Mouse (Mus musculus) Patski (cell line): ENCODE results near the gene Igfbp5. TPM values are rescaled to one million over a fixed set of nuclear protein-coding genes. Genes with fewer than 3 reads are reported as not detected.

Experiments used
- ATAC-seq: fragments of 100-300 bp; one replicate; pipeline ENCODE4 v1.8.0; 2021
- CTCF ChIA-PET: fragments of 350-600 bp; sonication (Branson Sonifier 250); formaldehyde crosslinking; loops from one replicate; lab custom pipeline; 2022; ENCODE audit warnings: inconsistent platforms; lab: Charles Lee
- POLR2A ChIA-PET: fragments of 350-600 bp; sonication (Branson Sonifier 250); formaldehyde crosslinking; loops from one replicate; lab custom pipeline; 2022; ENCODE audit warnings: antibody characterized with exemption, inconsistent platforms; lab: Charles Lee
- DNase-seq: peaks from one replicate; pipeline ENCODE4 v3.0.0-alpha.2; 2011; ENCODE audit warnings: low read depth, low spot score
- H3K27me3 ChIP-seq: fragments of 371-371 bp; one replicate; pipeline ENCODE4 v1.5.1; 2021
- CTCF ChIP-seq: fragments of 100-300 bp; IDR thresholded peaks from one replicate; pipeline ENCODE4 v1.5.1; 2021
- in situ Hi-C: fragments of 300-500 bp; cut with MboI; formaldehyde crosslinking; loops from 3 replicates; pipeline ENCODE4 v1.11.1; 2018; ENCODE audit warnings: low pct_unique_long_range_greater_than_20kb, mixed read lengths
- polyA plus RNA-seq: library from polyadenylated mRNA; unstranded; gene quantifications from one replicate; pipeline ENCODE4 v1.2.3, GENCODE M21; 2021

Gene Igfbp5
- polyA plus RNA-seq, 1 experiment from 2014 or later: 40.8 TPM

- ChIA-PET CTCF (interaction anchor here (1.0 kb wide), 1 partner anchor 9 kb away, joined by 3 read pairs; no protein-coding TSS in a partner anchor), POLR2A (no interaction called here)
- H3K27me3 ChIP-seq: peaks cover 10% of the 10 kb centered on the region
- TF ChIP-seq CTCF: no peak
- DNase-seq (no peak), ATAC-seq (no peak)
- in situ Hi-C loops: loop anchor here (10.0 kb wide), 1 partner anchor 495 kb away; no protein-coding TSS in a partner anchor
Measured at GRCm38 (mm10) chr1:72869681-72870614, 4.7 kb downstream of the Igfbp5 start.

DNA sequence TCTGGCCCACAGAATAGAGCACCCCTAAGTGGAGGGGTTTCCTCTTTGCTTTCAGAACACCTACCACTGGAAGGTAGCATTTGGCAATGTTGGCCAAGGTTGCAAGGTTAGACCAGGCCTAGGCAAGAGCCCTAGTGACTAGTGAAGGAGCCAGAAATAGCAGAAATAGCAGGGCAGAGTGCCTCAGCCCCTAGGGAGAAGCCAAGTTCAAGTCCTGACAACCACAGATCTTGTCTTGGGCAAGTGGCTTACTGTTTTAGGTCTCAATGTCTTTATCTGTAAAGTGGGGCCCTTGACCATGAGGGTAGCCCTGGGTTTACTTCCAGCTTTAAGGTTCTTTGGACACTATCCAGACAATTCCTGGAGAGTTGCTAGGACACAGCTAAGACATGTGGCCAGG, 5.4 kb downstream of the Igfbp5 start:
- CTCF ChIA-PET: interaction anchor here (1.0 kb wide), 1 partner anchor 10 kb away, joined by 3 read pairs; no protein-coding TSS in a partner anchor
- peaks cover 10% of the 10 kb centered on the region for H3K27me3 ChIP-seq
- ATAC-seq: no peak
- no peak for DNase-seq
- POLR2A ChIA-PET: no interaction called here
- no peak for TF ChIP-seq CTCF
- in situ Hi-C loops: no loop called here

GRCm38 (mm10) chr1:72868429-72869215, 6.1 kb downstream of the Igfbp5 start:
- no peak for TF ChIP-seq CTCF
- peaks cover 3% of the 10 kb centered on the region for H3K27me3 ChIP-seq
- in situ Hi-C loops: no loop called here
- ChIA-PET CTCF (interaction anchor here (1.0 to 1.1 kb wide), 2 partner anchors 957 to 963 kb away, joined by 3 read pairs; no protein-coding TSS in a partner anchor), POLR2A (interaction anchor here (0.6 kb wide), 1 partner anchor 744 kb away, joined by 3 read pairs; no protein-coding TSS in a partner anchor)
- no peak for ATAC-seq
- no peak for DNase-seq

DNA sequence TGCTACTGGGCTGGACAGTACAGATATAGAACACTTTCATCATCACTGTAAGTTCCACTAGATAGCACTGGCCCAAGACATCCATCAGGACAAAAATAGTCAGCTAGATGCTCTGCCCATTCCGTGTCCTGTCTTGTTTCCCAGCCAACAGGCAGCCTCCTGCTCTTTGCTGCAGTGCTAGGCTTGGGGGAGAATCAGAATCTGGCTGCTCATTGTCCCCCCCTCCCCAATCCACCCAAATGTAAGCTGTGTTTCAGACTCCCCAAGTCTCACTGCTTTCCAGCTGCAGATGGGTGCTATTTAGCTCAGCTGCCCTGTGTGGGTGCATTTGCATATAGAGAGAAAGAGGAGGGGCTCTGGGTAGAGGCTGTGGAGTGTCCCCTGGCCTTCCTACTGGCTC, 7.3 kb downstream of the Igfbp5 start:
- in situ Hi-C loops: no loop called here
- no peak for TF ChIP-seq CTCF
- no peaks in the 10 kb centered on the region for H3K27me3 ChIP-seq
- POLR2A ChIA-PET: no interaction called here
- ATAC-seq (no peak), DNase-seq (no peak)
- CTCF ChIA-PET: interaction anchor here (1.4 to 1.5 kb wide), 2 partner anchors 11 to 959 kb away, joined by 6 read pairs; no protein-coding TSS in a partner anchor

DNA sequence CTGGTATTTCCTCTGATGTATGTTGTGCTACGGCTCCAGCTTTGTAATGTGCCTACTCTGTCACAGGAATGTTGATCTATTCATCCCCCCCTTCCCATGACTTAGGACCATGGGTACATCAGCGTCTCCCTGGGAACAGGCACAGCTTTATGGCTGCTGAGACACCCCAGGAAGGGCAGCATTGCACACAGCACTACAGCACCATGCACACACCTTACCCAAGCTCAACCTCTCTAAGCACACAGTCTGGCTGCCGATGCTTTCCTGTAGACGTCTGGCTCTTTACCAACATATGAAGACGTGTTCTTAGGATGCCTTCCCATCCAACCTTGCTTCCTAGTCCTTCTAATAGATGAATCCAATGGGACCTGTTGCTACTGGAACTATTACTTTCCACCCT, 8.3 kb downstream of the Igfbp5 start:
- no peak for ATAC-seq
- TF ChIP-seq CTCF: no peak
- in situ Hi-C loops: no loop called here
- ChIA-PET POLR2A (no interaction called here), CTCF (interaction anchor here (0.8 to 2.0 kb wide), 6 partner anchors 11 to 960 kb away, joined by 3 to 8 read pairs (median 3); no protein-coding TSS in a partner anchor)
- DNase-seq: no peak
- H3K27me3 ChIP-seq: no peaks in the 10 kb centered on the region

GRCm38 (mm10) chr1:72865900-72866299, 8.8 kb downstream of the Igfbp5 start:
- TF ChIP-seq CTCF: no peak
- ChIA-PET POLR2A (no interaction called here), CTCF (interaction anchor here (0.8 to 2.0 kb wide), 6 partner anchors 11 to 960 kb away, joined by 3 to 8 read pairs (median 3); no protein-coding TSS in a partner anchor)
- in situ Hi-C loops: no loop called here
- no peaks in the 10 kb centered on the region for H3K27me3 ChIP-seq
- ATAC-seq: no peak
- DNase-seq: no peak

DNA sequence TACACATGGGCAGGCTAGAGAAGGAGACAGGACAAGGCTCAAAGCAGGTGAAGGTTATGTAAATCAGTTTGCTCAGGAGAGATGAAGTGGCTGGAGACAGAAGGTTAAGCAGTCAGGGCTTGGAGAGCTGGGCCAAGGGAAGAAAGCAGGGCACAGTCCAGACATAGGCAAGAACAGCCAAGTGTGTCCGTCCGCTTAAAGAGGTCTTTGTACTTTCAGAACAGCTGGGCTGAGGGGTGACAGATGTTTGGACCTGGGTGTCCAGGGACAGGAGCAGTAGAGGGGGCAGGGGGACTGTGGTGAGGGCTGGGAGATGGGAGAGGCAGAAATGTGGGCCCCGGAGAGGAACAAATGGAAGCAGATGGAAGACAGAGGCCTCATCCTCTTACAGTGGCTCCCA, 10.4 kb downstream of the Igfbp5 start:
- no peaks in the 10 kb centered on the region for H3K27me3 ChIP-seq
- DNase-seq (no peak), ATAC-seq (no peak)
- in situ Hi-C loops: loop anchor here (5.0 kb wide), 1 partner anchor 763 kb away; no protein-coding TSS in a partner anchor
- CTCF ChIA-PET: interaction anchor here (1.0 to 2.2 kb wide), 4 partner anchors 13 to 963 kb away, joined by 3 to 8 read pairs (median 6); no protein-coding TSS in a partner anchor
- TF ChIP-seq CTCF: no peak
- POLR2A ChIA-PET: no interaction called here

DNA sequence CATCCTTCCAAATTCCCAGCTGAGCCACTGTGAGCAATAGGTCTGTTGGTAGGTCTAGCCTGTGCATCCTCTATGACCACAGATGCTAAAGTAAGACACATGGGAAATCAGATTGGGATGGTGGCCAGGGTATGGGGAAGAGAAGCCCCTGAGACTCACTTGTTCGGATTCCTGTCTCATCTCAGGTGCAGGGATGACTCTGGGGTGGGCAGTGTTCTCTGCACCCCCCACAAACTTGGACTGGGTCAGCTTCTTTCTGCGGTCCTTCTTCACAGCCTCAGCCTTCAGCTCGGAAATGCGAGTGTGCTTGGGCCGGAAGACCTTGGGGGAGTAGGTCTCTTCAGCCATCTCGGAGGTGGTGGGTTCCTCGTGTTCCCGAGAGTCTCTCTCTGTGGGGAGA, 11.0 kb downstream of the Igfbp5 start:
- in situ Hi-C loops: loop anchor here (5.0 kb wide), 1 partner anchor 764 kb away; no protein-coding TSS in a partner anchor
- no peak for ATAC-seq
- DNase-seq: no peak
- H3K27me3 ChIP-seq: no peaks in the 10 kb centered on the region
- CTCF ChIA-PET: interaction anchor here (1.0 to 2.2 kb wide), 6 partner anchors 13 to 964 kb away, joined by 3 to 8 read pairs (median 4); no protein-coding TSS in a partner anchor
- no peak for TF ChIP-seq CTCF
- POLR2A ChIA-PET: interaction anchor here (0.7 to 1.6 kb wide), 2 partner anchors 8 to 962 kb away, joined by 4 to 5 read pairs; no protein-coding TSS in a partner anchor

GRCm38 (mm10) chr1:72862248-72862647, 12.4 kb downstream of the Igfbp5 start:
- ChIA-PET POLR2A (interaction anchor here (1.6 kb wide), 1 partner anchor 964 kb away, joined by 5 read pairs; no protein-coding TSS in a partner anchor), CTCF (interaction anchor here (1.3 to 1.9 kb wide), 3 partner anchors 13 to 963 kb away, joined by 3 to 7 read pairs (median 5); no protein-coding TSS in a partner anchor)
- DNase-seq (no peak), ATAC-seq (no peak)
- in situ Hi-C loops: loop anchor here (5.0 kb wide), 1 partner anchor 765 kb away; no protein-coding TSS in a partner anchor
- no peak for TF ChIP-seq CTCF
- no peaks in the 10 kb centered on the region for H3K27me3 ChIP-seq
